Mouse (Mus musculus): ENCODE measurements around the gene Mrpl20. TPM values are rescaled to one million over a fixed set of nuclear protein-coding genes. Genes with fewer than 3 reads are reported as not detected.

Gene Mrpl20
- total and polyA plus RNA-seq, 3 experiments = 336 to 346 TPM; not detected in 1

DNA sequence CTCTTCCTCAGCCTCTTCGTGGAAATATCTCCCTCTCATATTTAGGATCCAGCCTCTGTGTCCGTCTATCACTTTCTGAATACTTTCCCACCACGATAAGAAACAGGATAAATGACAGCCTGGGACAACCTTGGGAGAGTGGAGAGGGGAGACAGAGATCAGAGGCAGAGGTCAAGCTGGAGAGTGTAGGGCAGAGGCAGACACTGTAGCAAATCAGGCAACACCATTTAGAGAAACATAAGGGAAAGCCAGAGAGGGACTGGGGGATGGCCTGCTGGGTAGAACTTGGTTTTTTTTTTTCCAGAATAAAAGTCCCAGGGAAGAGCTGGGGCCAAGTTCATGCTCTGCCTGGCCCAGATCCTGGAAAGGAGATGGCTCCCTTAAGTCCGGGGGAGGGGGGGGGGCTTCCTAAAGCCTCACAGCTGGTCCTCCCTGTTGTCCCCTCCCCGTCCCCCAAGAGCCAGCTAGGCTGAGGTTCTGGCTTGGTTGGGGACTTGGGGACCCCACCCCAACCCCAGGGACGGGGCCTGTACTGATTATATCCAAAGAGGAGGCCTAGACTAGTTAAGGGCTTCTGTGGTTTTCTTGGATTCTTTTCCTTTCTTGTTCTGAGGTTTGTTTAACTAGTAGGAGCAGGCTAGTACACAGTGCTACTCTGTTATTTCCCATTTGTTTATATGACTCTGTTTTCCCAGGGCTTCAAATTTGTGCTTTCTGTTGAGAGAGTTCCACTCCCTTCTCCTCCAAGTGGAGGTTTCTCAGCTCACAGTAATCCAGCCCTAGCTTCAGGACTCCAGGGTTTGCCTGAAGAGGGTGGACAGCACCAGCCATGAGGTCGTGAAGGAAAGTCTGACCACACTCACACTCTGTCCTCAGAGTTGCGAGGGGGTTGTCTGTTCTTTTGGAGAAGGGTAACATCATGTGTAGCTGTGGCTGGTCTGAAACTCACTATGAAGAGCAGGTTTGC lies 35.8 kb downstream of the Mrpl20 start:
- Histone ChIP-seq H3K27me3 (ENCODE audit: control insufficient read depth in 1 of 2, insufficient read depth in 2 of 2, low read length in 2 of 2) (no peaks in the 10 kb centered on the region), H3K9me3 (replicated peaks; ENCODE audit: insufficient read depth, low read length) (no peaks in the 10 kb centered on the region), H3K79me2 (ENCODE audit: control insufficient read depth, insufficient read depth, low read length, poor library complexity) (peaks cover 3% of the 10 kb centered on the region), H3K9ac (ENCODE audit: control insufficient read depth, low read depth, low read length, poor library complexity, severe bottlenecking) (no peak overlapping the region), H3K4me1 (ENCODE audit: control insufficient read depth in 1 of 2, insufficient read depth in 2 of 2, low read length in 2 of 2) (0 out of 4 replicates have a peak, but pooled peaks cover 0 to 3% of the 10 kb centered on the region in 2 experiments), H3K4me3 (ENCODE audit: control insufficient read depth in 1 of 2, insufficient read depth in 1 of 2, low read depth in 2 of 2, low read length in 2 of 2) (no peak overlapping the region), H3K27ac (ENCODE audit: control insufficient read depth, low read depth, low read length) (no peak overlapping the region), H3K36me3 (ENCODE audit: control insufficient read depth in 1 of 2, insufficient read depth in 2 of 2, low read length in 2 of 2) (no peaks in the 10 kb centered on the region; a peak in 1 of 4 replicates)
- TF ChIP-seq ZKSCAN1 (IDR thresholded peaks at IDR 0.05; ENCODE audit: low read depth, low read length) (no peak), MEF2A (IDR thresholded peaks at IDR 0.05; ENCODE audit: extremely low read depth, insufficient replicate concordance, low read depth, low read length, poor library complexity, severe bottlenecking) (no peak), TCF12 (IDR thresholded peaks at IDR 0.05; ENCODE audit: low read depth, low read length) (no peak), BHLHE40 (IDR thresholded peaks at IDR 0.05; ENCODE audit: borderline replicate concordance, low read depth, low read length) (no peak), CHD1 (IDR thresholded peaks at IDR 0.05; ENCODE audit: low read depth, low read length) (no peak), POLR2AphosphoS5 (IDR thresholded peaks at IDR 0.05; ENCODE audit: borderline replicate concordance, low read depth, low read length) (no peak), MYC (IDR thresholded peaks at IDR 0.05; ENCODE audit: low read depth, low read length) (no peak), MYB (IDR thresholded peaks at IDR 0.05; ENCODE audit: low read depth, low read length) (no peak)
- no peak for DNase-seq (ENCODE audit: low read depth, low spot score)

GRCm38 (mm10) chr4:155839483-155839910 lies 36.8 kb downstream of the Mrpl20 start, which contains the start of gene Mxra8:
TSS of gene Mxra8 (plus strand) at chr4:155839680.
- 0 out of 2 replicates have a peak within 1 kb of the TSS, but pooled peaks have one; percentile 38 for H3K27ac ChIP-seq (ENCODE audit: control insufficient read depth, low read depth, low read length)
- H3K4me1 ChIP-seq (ENCODE audit: control insufficient read depth in 1 of 2, insufficient read depth in 2 of 2, low read length in 2 of 2) = 0 out of 4 replicates have a peak, but pooled peaks cover 0 to 3% of the 10 kb centered on the region in 2 experiments

More at GRCm38 (mm10) chr4:155839483-155839910, 36.8 kb downstream of the Mrpl20 start, which contains the start of gene Mxra8:
- no peak for DNase-seq (ENCODE audit: low read depth, low spot score)
- peak within 1 kb of the TSS; percentile 78 to 91 for H3K4me3 ChIP-seq (ENCODE audit: control insufficient read depth in 1 of 2, insufficient read depth in 1 of 2, low read depth in 2 of 2, low read length in 2 of 2)
- H3K79me2 ChIP-seq (ENCODE audit: control insufficient read depth, insufficient read depth, low read length, poor library complexity) = peaks cover 2% of the 10 kb centered on the region; the same call in 1 of the 2 replicates
- H3K9me3 ChIP-seq (replicated peaks; ENCODE audit: insufficient read depth, low read length) = no peaks in the 10 kb centered on the region
- no peaks in the 10 kb centered on the region for H3K27me3 ChIP-seq (ENCODE audit: control insufficient read depth in 1 of 2, insufficient read depth in 2 of 2, low read length in 2 of 2)
- TF ChIP-seq CHD1 (IDR thresholded peaks at IDR 0.05; ENCODE audit: low read depth, low read length) (no peak), HCFC1 (IDR thresholded peaks at IDR 0.05; ENCODE audit: low read depth, low read length) (no peak), POLR2A (IDR thresholded peaks at IDR 0.05; ENCODE audit: control insufficient read depth in 1 of 2, insufficient read depth in 1 of 2, low read depth in 1 of 2, low read length in 2 of 2, poor library complexity in 1 of 2) (no peak), MXI1 (IDR thresholded peaks at IDR 0.05; ENCODE audit: low read depth, low read length) (no peak), SMC3 (IDR thresholded peaks at IDR 0.05; ENCODE audit: low read depth, low read length) (no peak), MYB (IDR thresholded peaks at IDR 0.05; ENCODE audit: low read depth, low read length) (no peak), KAT2A (conservative IDR thresholded peaks at IDR 0.05; ENCODE audit: low read depth, low read length) (no peak), GATA1 (IDR thresholded peaks at IDR 0.05; ENCODE audit: low read depth, low read length) (no peak)
- H3K9ac ChIP-seq (ENCODE audit: control insufficient read depth, low read depth, low read length, poor library complexity, severe bottlenecking) = peak within 1 kb of the TSS; percentile 83
- no peaks in the 10 kb centered on the region; a peak in 1 of 4 replicates for H3K36me3 ChIP-seq (ENCODE audit: control insufficient read depth in 1 of 2, insufficient read depth in 2 of 2, low read length in 2 of 2)

All from MEL (cell line).